Mouse (Mus musculus) midbrain, embryonic 10.5 days (tissue): Measurements from ENCODE around the gene Gm973. TPM values are rescaled to one million over a fixed set of nuclear protein-coding genes. Genes with fewer than 3 reads are reported as not detected.

Source experiments
- DNase-seq: peaks from one replicate; pipeline ENCODE4 v3.0.0-alpha.2; 2017; ENCODE audit warnings: low spot score
- H3K27ac ChIP-seq: fragments of 300-500 bp; sonication (generic); replicated peaks from 2 replicates; pipeline ENCODE4 v1.5.1; 2016; ENCODE audit warnings: mild to moderate bottlenecking
- H3K27me3 ChIP-seq: fragments of 300-500 bp; sonication (generic); 2 replicates; pipeline ENCODE4 v1.6.1; 2016; ENCODE audit warnings: low read depth, mild to moderate bottlenecking; ENCODE audit not compliant: poor library complexity, severe bottlenecking
- H3K36me3 ChIP-seq: fragments of 300-500 bp; sonication (generic); 2 replicates; pipeline ENCODE4 v1.6.1; 2016; ENCODE audit warnings: mild to moderate bottlenecking, moderate library complexity
- H3K4me1 ChIP-seq: fragments of 300-500 bp; sonication (generic); 2 replicates; pipeline ENCODE4 v1.6.1; 2016
- H3K4me3 ChIP-seq: fragments of 300-500 bp; sonication (generic); 2 replicates; pipeline ENCODE4 v1.5.1; 2016; ENCODE audit warnings: mild to moderate bottlenecking, moderate library complexity
- H3K9me3 ChIP-seq: fragments of 300-500 bp; sonication (generic); replicated peaks from 2 replicates; pipeline ENCODE4 v1.6.1; 2016; ENCODE audit warnings: mild to moderate bottlenecking
- WGBS: fragments of 180-500 bp; shearing (Covaris S2); methylation state at CpG from one replicate; pipeline ENCODE4 v1.1.7; 2016; 5-methylcytosine and 5-hydroxymethylcytosine counted together
- polyA plus RNA-seq: library from polyadenylated mRNA; unstranded; fragments of >200 nt; fragmentation: Nextera tagmentation; extraction: Ambion mirVana; gene quantifications from 2 replicates; pipeline ENCODE4 v1.2.1, GENCODE M21; 2016

Gm973 gene
- polyA plus RNA-seq, result 9.0 and 9.4 TPM in 2 replicates

GRCm38 (mm10) chr1:59516026-59516917 is at the start of gene Gm973:
Gene Gm973, plus strand, starts transcription at chr1:59516264.
- Histone ChIP-seq H3K27me3 (no peaks in the 10 kb centered on the region), H3K9me3 (no peaks in the 10 kb centered on the region), H3K4me3 (peak within 1 kb of the TSS; percentile 55), H3K4me1 (peaks cover 53% of the 10 kb centered on the region), H3K36me3 (no peaks in the 10 kb centered on the region), H3K27ac (peak within 1 kb of the TSS; percentile 97)
- 3% methylated on average over 25 of the region's 25 CpGs for WGBS
- DNase-seq, result peak; percentile 88

DNA sequence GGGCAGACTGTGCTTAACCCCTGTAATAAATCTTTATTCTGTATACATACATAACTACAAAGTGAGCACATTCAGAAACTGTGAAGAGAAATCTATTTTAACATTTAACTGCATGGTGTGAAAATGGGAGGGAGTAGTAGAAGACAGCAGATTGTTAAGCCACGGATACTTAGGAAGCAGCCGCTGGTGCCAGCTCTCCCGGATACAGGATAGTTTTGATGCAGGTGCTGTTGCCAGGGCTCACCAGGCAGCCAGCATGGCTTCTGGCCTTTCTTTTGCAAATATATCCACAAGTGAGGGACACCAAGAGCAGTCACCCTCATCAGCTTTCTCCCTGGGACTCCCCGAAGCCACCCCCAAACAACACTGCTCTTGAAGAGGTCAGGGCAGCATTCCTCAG is 46.9 kb upstream of the Gm973 start:
- DNase-seq, result no peak
- H3K27ac ChIP-seq, result no peak overlapping the region
- no peak overlapping the region for H3K4me3 ChIP-seq
- peaks cover 54% of the 10 kb centered on the region for H3K27me3 ChIP-seq
- no peaks in the 10 kb centered on the region for H3K9me3 ChIP-seq
- H3K36me3 ChIP-seq, result no peaks in the 10 kb centered on the region
- WGBS, result 26% methylated on average over 4 of the region's 4 CpGs
- peaks cover 54% of the 10 kb centered on the region for H3K4me1 ChIP-seq

- Histone ChIP-seq H3K9me3 (no peaks in the 10 kb centered on the region), H3K27me3 (peaks cover 61% of the 10 kb centered on the region), H3K36me3 (no peaks in the 10 kb centered on the region), H3K27ac (peak overlapping the region; percentile 55; the same call in 1 of the 2 replicates), H3K4me3 (no peak overlapping the region), H3K4me1 (peaks cover 44% of the 10 kb centered on the region)
- DNase-seq, result no peak
- WGBS, result 43% methylated on average over 4 of the region's 4 CpGs
Measured at GRCm38 (mm10) chr1:59470766-59471165, 45.3 kb upstream of the Gm973 start.

DNA sequence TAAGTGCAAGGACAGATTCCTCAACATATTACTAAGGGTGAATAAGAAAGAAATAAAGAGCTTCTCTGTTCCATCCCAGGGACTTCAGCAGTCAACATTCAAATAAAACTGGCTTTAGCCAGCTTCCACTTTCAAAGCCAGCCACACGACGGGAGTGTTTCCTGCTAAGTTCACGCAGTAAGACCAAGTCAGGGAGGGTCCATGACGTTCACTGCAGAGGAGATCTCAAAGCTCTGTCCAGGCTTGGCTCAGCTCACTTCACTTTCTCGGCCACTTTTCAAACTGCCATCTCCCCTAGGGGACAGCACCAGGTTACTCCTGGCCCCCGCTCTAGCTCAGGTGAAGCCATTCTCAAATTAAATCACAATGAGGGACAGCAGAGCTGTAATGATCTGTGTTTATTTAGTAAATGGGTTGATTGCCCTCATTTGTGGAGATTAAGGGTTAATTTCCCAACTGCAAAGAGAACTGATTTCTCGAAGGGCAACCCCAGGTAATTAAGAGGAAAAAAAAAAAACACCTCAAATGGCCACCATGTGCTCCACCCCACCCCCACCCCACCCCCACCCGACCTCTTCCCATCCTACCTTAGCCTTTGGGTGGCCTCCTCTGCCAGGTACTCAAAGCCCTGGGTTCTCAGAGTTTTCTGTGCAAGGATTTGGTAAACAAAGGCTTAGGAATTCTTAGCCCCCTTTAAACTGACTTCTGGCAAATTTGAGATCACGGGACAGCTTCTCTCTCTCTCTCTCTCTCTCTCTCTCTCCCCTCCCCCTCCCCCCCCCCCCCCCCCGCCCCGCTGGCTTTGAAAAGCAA is 43.5 kb upstream of the Gm973 start:
- whole genome bisulfite sequencing, result 5% methylated on average over 11 of the region's 11 CpGs
- Histone ChIP-seq H3K4me1 (peaks cover 36% of the 10 kb centered on the region), H3K27me3 (peaks cover 71% of the 10 kb centered on the region), H3K4me3 (no peak overlapping the region), H3K36me3 (no peaks in the 10 kb centered on the region), H3K27ac (no peak overlapping the region), H3K9me3 (no peaks in the 10 kb centered on the region)
- DNase-seq, result no peak

DNA sequence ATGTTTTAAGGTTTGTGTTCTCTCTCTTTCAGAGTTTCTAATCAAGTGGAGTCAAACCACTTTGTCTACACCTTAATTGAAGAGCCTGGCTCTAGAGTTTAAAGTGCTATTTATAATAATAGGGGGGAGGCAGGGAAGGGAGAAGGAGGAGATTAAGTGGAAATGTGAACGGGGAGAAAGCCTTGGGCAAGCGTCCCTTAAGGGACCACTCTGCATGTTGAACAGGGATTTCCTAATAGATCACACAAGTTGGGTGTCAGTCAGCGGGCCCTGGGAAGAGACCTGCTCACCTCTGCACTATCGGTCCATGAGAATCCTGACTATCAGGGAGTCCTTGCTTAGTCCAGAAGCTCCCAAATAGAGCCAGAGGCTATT is 42.9 kb upstream of the Gm973 start:
- DNase-seq, result no peak
- H3K9me3 ChIP-seq, result no peaks in the 10 kb centered on the region
- H3K36me3 ChIP-seq, result no peaks in the 10 kb centered on the region
- H3K27ac ChIP-seq, result no peak overlapping the region
- no peak overlapping the region for H3K4me3 ChIP-seq
- WGBS, result 6% methylated on average over 4 of the region's 4 CpGs
- H3K27me3 ChIP-seq, result peaks cover 77% of the 10 kb centered on the region
- H3K4me1 ChIP-seq, result peaks cover 36% of the 10 kb centered on the region

GRCm38 (mm10) chr1:59475618-59476017 is 40.4 kb upstream of the Gm973 start:
- Histone ChIP-seq H3K36me3 (no peaks in the 10 kb centered on the region), H3K4me1 (peaks cover 37% of the 10 kb centered on the region), H3K4me3 (no peak overlapping the region), H3K27me3 (peaks cover 89% of the 10 kb centered on the region), H3K9me3 (no peaks in the 10 kb centered on the region), H3K27ac (no peak overlapping the region)
- DNase-seq, result no peak
- 49% methylated on average over 2 of the region's 2 CpGs for WGBS

DNA sequence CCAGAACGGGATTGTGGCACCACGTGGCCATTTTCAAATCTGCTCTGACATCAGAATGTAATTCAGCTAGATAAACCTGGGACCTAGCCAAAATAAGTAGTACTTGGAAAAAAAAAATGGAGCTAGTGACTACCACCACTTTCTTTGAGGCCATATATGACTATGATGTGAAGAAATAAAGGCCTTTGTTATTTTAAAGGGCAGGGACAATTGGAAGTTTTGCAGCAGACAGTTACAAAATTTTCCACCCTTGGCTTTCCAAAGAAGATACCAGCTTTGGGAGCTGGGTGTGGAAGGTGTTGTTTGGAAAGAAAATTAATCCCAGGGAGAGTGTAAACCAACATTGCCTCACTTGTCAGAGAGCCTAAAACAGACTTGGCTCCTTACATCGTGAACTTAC is 37.2 kb upstream of the Gm973 start:
- Histone ChIP-seq H3K27ac (no peak overlapping the region), H3K27me3 (peaks cover 67% of the 10 kb centered on the region), H3K4me3 (no peak overlapping the region), H3K9me3 (no peaks in the 10 kb centered on the region), H3K36me3 (no peaks in the 10 kb centered on the region), H3K4me1 (peaks cover 38% of the 10 kb centered on the region)
- DNase-seq, result no peak
- WGBS, result 86% methylated on average over 3 of the region's 3 CpGs

DNA sequence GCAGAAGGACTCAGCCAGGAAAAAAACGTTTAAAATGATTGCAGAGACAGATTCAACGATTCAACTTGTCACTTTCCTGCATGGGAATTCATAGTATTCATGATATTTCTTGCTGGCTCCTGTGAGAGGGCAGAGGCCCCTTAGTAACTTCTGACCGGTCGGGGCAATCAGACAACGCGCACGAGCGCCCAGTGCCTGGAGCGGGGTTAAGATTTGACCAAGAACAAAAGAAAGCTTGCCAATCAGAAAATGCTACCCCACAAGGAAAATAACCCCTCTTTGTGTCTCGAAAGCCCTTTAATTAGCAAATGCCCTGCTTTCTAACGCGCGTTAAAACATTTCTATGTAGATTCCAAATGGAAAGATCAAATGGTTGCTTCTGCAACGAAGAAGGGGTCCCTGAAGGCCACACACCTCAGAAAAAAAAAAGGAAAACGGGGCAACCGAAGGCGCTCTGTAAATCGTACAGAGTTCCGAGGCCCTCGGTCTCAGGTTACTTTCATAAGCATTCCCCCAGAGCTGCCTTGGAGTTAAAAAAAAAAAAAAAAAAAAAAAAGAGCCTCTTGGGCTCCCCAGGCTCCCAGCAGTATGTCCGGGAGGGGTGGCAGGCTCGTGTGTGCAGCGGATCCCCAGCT is 35.1 kb upstream of the Gm973 start:
- Histone ChIP-seq H3K9me3 (no peaks in the 10 kb centered on the region), H3K4me3 (peak overlapping the region; percentile 93), H3K27ac (peak overlapping the region; percentile 92), H3K4me1 (peaks cover 55% of the 10 kb centered on the region), H3K36me3 (peaks cover 6% of the 10 kb centered on the region), H3K27me3 (peaks cover 61% of the 10 kb centered on the region)
- under 1% methylated on average over 23 of the region's 23 CpGs for WGBS
- DNase-seq, result peak; percentile 49

DNA sequence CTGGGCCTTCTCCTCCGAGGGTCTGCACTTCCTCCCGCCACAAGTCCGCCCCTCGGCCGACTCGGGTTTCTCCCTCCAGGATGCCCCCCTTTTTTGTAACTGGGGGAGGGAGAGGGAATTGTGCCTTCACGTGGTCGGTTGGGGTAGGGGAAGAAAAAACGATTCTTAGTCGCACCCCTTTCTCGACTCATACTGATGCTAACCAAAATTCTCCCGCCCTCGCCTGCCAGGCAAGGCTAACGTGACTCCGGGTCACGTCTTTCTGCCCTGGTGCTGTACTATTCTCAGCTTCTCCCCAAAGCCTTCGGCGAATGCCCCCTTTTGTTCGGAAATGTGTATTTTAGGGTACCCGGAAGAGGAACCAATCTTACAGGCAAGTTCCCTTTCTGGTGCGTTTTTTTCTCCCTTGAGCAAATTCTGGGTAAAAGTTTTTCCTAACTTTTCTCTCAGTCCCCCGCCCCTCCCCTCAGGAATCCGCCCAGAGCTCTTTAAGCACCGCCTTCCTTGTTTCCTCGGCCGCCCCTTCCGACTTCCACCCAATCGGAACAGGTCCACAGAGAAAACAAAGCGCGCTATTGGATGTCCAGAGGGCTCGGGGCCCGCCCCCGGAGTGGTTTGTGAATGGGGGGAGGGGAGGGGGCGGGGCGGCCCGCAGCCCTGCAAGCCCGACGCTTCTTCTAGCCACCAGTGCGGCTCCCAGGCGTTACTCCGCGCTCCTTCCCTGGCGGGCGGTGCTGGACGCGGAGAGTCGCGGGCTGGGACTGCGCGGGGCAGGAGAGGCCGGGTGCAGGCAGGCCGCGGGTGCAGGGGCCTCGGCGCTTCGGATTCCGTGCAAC is 34.4 kb upstream of the Gm973 start:
- peaks cover 6% of the 10 kb centered on the region for H3K36me3 ChIP-seq
- H3K27me3 ChIP-seq, result peaks cover 54% of the 10 kb centered on the region
- H3K27ac ChIP-seq, result peak overlapping the region; percentile 92
- peak overlapping the region; percentile 93 for H3K4me3 ChIP-seq
- under 1% methylated on average over 57 of the region's 57 CpGs for WGBS
- peak; percentile 97 for DNase-seq
- H3K9me3 ChIP-seq, result no peaks in the 10 kb centered on the region
- peaks cover 62% of the 10 kb centered on the region for H3K4me1 ChIP-seq

DNA sequence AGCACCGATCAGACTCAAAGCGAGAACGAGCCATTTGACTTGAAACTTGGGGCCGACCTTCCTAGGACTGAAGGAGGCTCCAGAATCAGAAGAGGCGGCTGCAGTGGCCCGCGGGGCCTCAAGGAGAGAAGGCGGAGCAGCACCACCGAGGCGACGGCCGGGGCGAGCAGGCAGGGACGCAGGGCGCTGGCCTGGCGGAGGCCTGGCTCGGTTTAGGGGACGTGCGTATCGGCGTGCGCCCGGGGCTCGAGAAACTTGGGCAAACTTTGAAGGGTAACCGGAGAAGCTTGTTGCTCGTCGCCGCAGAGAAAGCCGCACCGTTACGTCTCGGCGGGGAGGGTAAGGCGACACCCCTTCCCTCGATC is 33.8 kb upstream of the Gm973 start, which contains the start of gene Fzd7:
Fzd7 (plus strand) TSS at position 94 of the 365 bp plus-strand sequence.
- Histone ChIP-seq H3K36me3 (peaks cover 6% of the 10 kb centered on the region), H3K27me3 (peaks cover 47% of the 10 kb centered on the region), H3K27ac (peak within 1 kb of the TSS; percentile 92), H3K9me3 (no peaks in the 10 kb centered on the region), H3K4me1 (peaks cover 69% of the 10 kb centered on the region), H3K4me3 (peak within 1 kb of the TSS; percentile 93)
- WGBS, result under 1% methylated on average over 35 of the region's 35 CpGs
- no peak for DNase-seq

DNA sequence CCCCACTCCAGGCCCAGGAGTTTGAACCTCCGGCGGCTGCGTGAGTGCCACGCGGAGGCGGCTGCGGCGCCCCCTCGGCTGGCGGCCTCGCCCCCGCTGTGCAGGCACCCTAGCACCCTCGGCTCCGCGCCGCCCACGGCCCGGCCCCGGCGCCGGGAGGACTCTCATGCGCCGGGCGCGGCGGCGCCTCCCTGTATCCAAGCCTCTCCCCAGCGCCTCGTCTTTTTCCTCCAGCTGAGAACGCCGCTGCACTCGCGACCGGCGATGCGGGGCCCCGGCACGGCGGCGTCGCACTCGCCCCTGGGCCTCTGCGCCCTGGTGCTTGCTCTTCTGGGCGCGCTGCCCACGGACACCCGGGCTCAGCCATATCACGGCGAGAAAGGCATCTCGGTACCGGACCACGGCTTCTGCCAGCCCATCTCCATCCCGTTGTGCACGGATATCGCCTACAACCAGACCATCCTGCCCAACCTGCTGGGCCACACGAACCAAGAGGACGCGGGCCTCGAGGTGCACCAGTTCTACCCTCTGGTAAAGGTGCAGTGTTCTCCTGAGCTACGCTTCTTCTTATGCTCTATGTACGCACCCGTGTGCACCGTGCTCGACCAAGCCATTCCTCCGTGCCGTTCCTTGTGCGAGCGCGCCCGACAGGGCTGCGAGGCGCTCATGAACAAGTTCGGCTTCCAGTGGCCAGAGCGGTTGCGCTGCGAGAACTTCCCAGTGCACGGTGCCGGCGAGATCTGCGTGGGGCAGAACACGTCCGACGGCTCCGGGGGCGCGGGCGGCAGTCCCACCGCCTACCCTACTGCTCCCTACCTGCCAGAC is 33.2 kb upstream of the Gm973 start:
- Histone ChIP-seq H3K9me3 (no peaks in the 10 kb centered on the region), H3K4me3 (peak overlapping the region; percentile 93), H3K27me3 (peaks cover 41% of the 10 kb centered on the region), H3K4me1 (peaks cover 75% of the 10 kb centered on the region), H3K27ac (peak overlapping the region; percentile 92), H3K36me3 (peaks cover 6% of the 10 kb centered on the region)
- DNase-seq, result peak; percentile 65
- under 1% methylated on average over 87 of the region's 88 CpGs for WGBS
